Mouse (Mus musculus) myocyte (in vitro differentiated cells): ENCODE measurements around the gene Dock1. TPM values are rescaled to one million over a fixed set of nuclear protein-coding genes. Genes with fewer than 3 reads are reported as not detected.

Experiments used
- H3K27me3 ChIP-seq: one replicate; pipeline ENCODE4 v1.6.1; 2011; ENCODE audit not compliant: control insufficient read depth, insufficient read depth, insufficient read length
- H3K36me3 ChIP-seq: one replicate; pipeline ENCODE4 v1.6.1; 2011; ENCODE audit not compliant: control insufficient read depth, insufficient read depth
- H3K4me2 ChIP-seq: one replicate; pipeline ENCODE4 v1.6.1; 2011; ENCODE audit warnings: low read depth, control low read depth
- H3K4me3 ChIP-seq: one replicate; pipeline ENCODE4 v1.5.1; 2011; ENCODE audit warnings: mild to moderate bottlenecking, control low read depth, moderate library complexity
- H3K79me2 ChIP-seq: one replicate; pipeline ENCODE4 v1.6.1; 2011; ENCODE audit not compliant: control insufficient read depth, insufficient read depth
- H3ac ChIP-seq: one replicate; pipeline ENCODE4 v1.6.1; 2011; ENCODE audit not compliant: control insufficient read depth, insufficient read length
- CEBPB ChIP-seq: IDR thresholded peaks from 2 replicates; pipeline ENCODE4 v1.6.1; 2011; ENCODE audit warnings: mild to moderate bottlenecking, moderate library complexity; ENCODE audit not compliant: poor library complexity, insufficient read depth, severe bottlenecking
- E2F4 ChIP-seq: IDR thresholded peaks from one replicate; pipeline ENCODE4 v1.6.1; 2011; ENCODE audit warnings: mild to moderate bottlenecking, control low read depth, moderate library complexity; ENCODE audit not compliant: insufficient read depth
- MAX ChIP-seq: IDR thresholded peaks from one replicate; pipeline ENCODE4 v1.6.1; 2011; ENCODE audit warnings: low read depth, mild to moderate bottlenecking, control low read depth
- MYOD1 ChIP-seq, 3 experiments: IDR thresholded peaks; one replicate each; pipeline ENCODE4 v1.6.1; 2011; ENCODE audit warnings: control low read depth in 2 of 3, low read depth in 2 of 3, mild to moderate bottlenecking in 2 of 3, moderate library complexity in 1 of 3; ENCODE audit not compliant: insufficient read length in 2 of 3, control insufficient read depth in 1 of 3
- MYOG ChIP-seq, 3 experiments: IDR thresholded peaks; one replicate each; pipeline ENCODE4 v1.6.1; 2011; ENCODE audit warnings: control low read depth in 2 of 3, low read depth in 2 of 3, mild to moderate bottlenecking in 2 of 3; ENCODE audit not compliant: insufficient read length in 2 of 3, control insufficient read depth in 1 of 3, insufficient read depth in 1 of 3
- POLR2A ChIP-seq: IDR thresholded peaks from one replicate; pipeline ENCODE4 v1.6.1; 2011; ENCODE audit warnings: low read depth, mild to moderate bottlenecking, control low read depth, moderate library complexity; ENCODE audit not compliant: insufficient read length
- POLR2AphosphoS2 ChIP-seq: IDR thresholded peaks from one replicate; pipeline ENCODE4 v1.6.1; 2011; ENCODE audit warnings: low read depth, control low read depth; ENCODE audit not compliant: insufficient read length
- REST ChIP-seq: IDR thresholded peaks from one replicate; pipeline ENCODE4 v1.6.1; 2011; ENCODE audit warnings: mild to moderate bottlenecking, control low read depth, moderate library complexity; ENCODE audit not compliant: insufficient read depth, insufficient read length
- SRF ChIP-seq: IDR thresholded peaks from one replicate; pipeline ENCODE4 v1.6.1; 2011; ENCODE audit warnings: low read depth; ENCODE audit not compliant: control insufficient read depth, insufficient read length
- TCF12 ChIP-seq: IDR thresholded peaks from one replicate; pipeline ENCODE4 v1.6.1; 2011; ENCODE audit warnings: mild to moderate bottlenecking, control low read depth; ENCODE audit not compliant: poor library complexity, insufficient read depth, severe bottlenecking
- TCF3 ChIP-seq: IDR thresholded peaks from one replicate; pipeline ENCODE4 v1.6.1; 2011; ENCODE audit warnings: low read depth, control low read depth; ENCODE audit not compliant: insufficient read length
- USF1 ChIP-seq: IDR thresholded peaks from one replicate; pipeline ENCODE4 v1.6.1; 2011; ENCODE audit warnings: low read depth, mild to moderate bottlenecking, control low read depth, moderate library complexity
- polyA plus RNA-seq: library from polyadenylated mRNA; unstranded; fragments of >200 nt; fragmentation: generic; extraction: Trizol; gene quantifications from one replicate; pipeline ENCODE4 v1.2.1, GENCODE M21; 2012; ENCODE audit warnings: missing spikeins

The Dock1 gene
- polyA plus RNA-seq, 1 experiment, result 6.2 TPM

DNA sequence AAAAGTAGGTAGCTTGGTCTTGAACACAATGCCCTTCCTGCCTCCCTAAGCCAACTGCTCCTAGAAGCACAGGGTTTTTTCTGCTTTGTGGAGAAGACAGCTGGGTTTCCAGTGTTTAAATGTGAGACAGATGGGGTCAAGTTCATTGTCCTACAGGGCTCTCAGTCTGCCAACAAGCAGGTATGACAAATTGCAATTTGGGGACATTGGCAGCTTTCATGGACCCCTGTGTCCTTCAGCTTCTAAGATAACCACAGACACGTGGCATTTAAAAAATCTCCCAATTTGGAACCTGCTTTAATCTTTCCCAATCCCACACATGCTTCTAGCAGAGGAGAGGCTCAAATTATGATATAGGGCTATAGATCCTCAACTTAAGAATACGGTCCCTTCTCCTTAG is 224.2 kb downstream of the Dock1 start:
- no peak overlapping the region for H3K4me2 ChIP-seq
- H3K27me3 ChIP-seq, result no peaks in the 10 kb centered on the region
- no peaks in the 10 kb centered on the region for H3K36me3 ChIP-seq
- no peaks in the 10 kb centered on the region for H3K79me2 ChIP-seq
- H3ac ChIP-seq, result no peak overlapping the region
- no peak overlapping the region for H3K4me3 ChIP-seq
- TF ChIP-seq REST (no peak), TCF12 (no peak), MYOD1 (IDR thresholded peaks at IDR 0.05; ENCODE audit: control insufficient read depth in 1 of 3, insufficient read length in 2 of 3, low read depth in 2 of 3) (no peak), USF1 (no peak), MYOG (IDR thresholded peaks at IDR 0.05; ENCODE audit: control insufficient read depth in 1 of 3, insufficient read depth in 1 of 3, insufficient read length in 2 of 3, low read depth in 2 of 3) (no peak), TCF3 (no peak), E2F4 (no peak), SRF (no peak), POLR2A (no peak), POLR2AphosphoS2 (no peak), CEBPB (no peak)

GRCm38 (mm10) chr7:134899462-134899861 is 229.0 kb downstream of the Dock1 start:
- no peak for TF ChIP-seq E2F4
- TF ChIP-seq SRF, result no peak
- no peak for TF ChIP-seq TCF3
- no peak for TF ChIP-seq REST
- TF ChIP-seq POLR2AphosphoS2, result no peak
- no peak for TF ChIP-seq MYOG (IDR thresholded peaks at IDR 0.05; ENCODE audit: control insufficient read depth in 1 of 3, insufficient read depth in 1 of 3, insufficient read length in 2 of 3, low read depth in 2 of 3)
- TF ChIP-seq TCF12, result no peak
- H3K4me2 ChIP-seq, result no peak overlapping the region

DNA sequence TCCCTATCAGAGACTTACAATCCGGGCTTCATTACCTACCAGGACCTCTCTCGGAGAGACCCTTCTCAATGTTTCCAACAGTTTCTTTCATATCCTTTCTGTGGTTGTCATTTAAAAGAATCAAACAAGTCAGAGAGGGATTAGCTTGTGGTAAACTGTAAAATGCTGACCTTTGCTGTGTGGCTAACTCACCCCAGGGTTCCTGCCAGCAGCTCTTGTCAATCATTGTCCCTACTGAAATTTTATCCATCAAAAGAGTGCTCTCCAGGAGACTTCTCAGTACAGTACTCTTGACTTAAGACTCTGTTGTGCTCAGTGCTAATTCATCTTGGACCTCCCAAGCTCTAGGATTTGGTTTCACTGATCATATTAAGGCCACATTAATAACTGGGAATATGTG is 231.5 kb downstream of the Dock1 start:
- no peak overlapping the region for H3K4me3 ChIP-seq
- H3K4me2 ChIP-seq, result peak overlapping the region; percentile 41
- no peaks in the 10 kb centered on the region for H3K36me3 ChIP-seq
- no peaks in the 10 kb centered on the region for H3K79me2 ChIP-seq
- H3K27me3 ChIP-seq, result no peaks in the 10 kb centered on the region
- H3ac ChIP-seq, result no peak overlapping the region
- peak; percentile 84 to 88 (median 87) for TF ChIP-seq MYOD1 (IDR thresholded peaks at IDR 0.05; ENCODE audit: control insufficient read depth in 1 of 3, insufficient read length in 2 of 3, low read depth in 2 of 3)
- no peak for TF ChIP-seq MAX

More at GRCm38 (mm10) chr7:134899462-134899861, 229.0 kb downstream of the Dock1 start:
- Histone ChIP-seq H3K36me3 (no peaks in the 10 kb centered on the region), H3ac (no peak overlapping the region), H3K4me3 (no peak overlapping the region), H3K27me3 (no peaks in the 10 kb centered on the region), H3K79me2 (no peaks in the 10 kb centered on the region)

GRCm38 (mm10) chr7:134931886-134932285 is 261.4 kb downstream of the Dock1 start:
- H3K36me3 ChIP-seq, result no peaks in the 10 kb centered on the region
- no peaks in the 10 kb centered on the region for H3K79me2 ChIP-seq
- no peaks in the 10 kb centered on the region for H3K27me3 ChIP-seq
- no peak overlapping the region for H3K4me3 ChIP-seq
- TF ChIP-seq CEBPB, result no peak
- H3K4me2 ChIP-seq, result no peak overlapping the region
- H3ac ChIP-seq, result no peak overlapping the region

- Histone ChIP-seq H3K27me3 (no peaks in the 10 kb centered on the region), H3K4me3 (no peak overlapping the region), H3K36me3 (no peaks in the 10 kb centered on the region), H3K4me2 (no peak overlapping the region), H3K79me2 (no peaks in the 10 kb centered on the region), H3ac (no peak overlapping the region)
- TF ChIP-seq TCF3, result no peak
- no peak for TF ChIP-seq MYOG (IDR thresholded peaks at IDR 0.05; ENCODE audit: control insufficient read depth in 1 of 3, insufficient read depth in 1 of 3, insufficient read length in 2 of 3, low read depth in 2 of 3)
- TF ChIP-seq POLR2AphosphoS2, result no peak
- TF ChIP-seq CEBPB, result no peak
- TF ChIP-seq SRF, result no peak
- TF ChIP-seq TCF12, result no peak
- TF ChIP-seq E2F4, result no peak
- TF ChIP-seq POLR2A, result no peak
- no peak for TF ChIP-seq REST
- no peak for TF ChIP-seq MAX
- no peak for TF ChIP-seq USF1
Measured at GRCm38 (mm10) chr7:134937471-134937926, 267.0 kb downstream of the Dock1 start.
